Mouse (Mus musculus): ENCODE results near the gene Arid5b. TPM values are rescaled to one million over a fixed set of nuclear protein-coding genes. Genes with fewer than 3 reads are reported as not detected.

Gene Arid5b
- polyA plus RNA-seq, 1 experiment from 2014 or later: 19.0 TPM

DNA sequence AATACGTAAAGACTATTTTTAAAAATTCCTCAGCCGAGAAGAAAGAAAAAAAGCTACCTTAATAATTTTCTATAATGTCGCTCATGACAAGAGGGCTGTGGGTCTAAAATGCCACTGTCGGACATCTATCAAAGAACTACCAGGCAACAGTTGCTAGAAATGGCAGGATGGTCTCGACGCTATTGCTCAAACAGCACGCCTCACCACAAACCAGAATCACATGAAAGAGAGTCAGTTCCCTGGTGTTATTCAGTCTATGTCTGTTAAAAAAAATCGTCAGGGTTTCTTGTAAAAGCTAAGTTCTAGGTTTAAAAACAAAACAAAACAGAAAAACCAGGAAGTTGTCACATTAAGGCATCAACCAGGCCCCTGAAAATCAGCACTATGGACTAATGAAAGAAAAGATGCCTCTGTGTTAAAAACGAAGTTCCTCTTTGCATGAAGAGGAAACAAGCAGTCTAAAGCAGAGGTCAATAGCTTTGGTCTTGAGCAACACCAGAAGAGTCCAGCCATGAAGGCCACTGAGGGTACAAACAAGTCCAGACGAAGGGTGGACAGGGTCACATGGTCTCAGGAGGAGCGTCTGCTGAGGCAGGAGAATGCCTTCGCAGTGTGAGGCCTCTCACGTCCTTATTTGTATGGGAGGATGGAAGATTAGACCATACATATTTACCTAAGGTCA is 37.6 kb downstream of the Arid5b start:
- Histone ChIP-seq H3K4me3 (no peak overlapping the region), H3K27ac (no peak overlapping the region)
- no peak for ATAC-seq (replicated peaks)

GRCm38 (mm10) chr10:68240094-68240803 is 38.3 kb downstream of the Arid5b start:
- Histone ChIP-seq H3K9me3 (no peaks in the 10 kb centered on the region), H3K27ac (no peak overlapping the region), H3K27me3 (replicated peaks) (no peaks in the 10 kb centered on the region), H3K9ac (no peak overlapping the region), H3K4me3 (no peak overlapping the region), H3K4me2 (no peak overlapping the region), H3K4me1 (no peaks in the 10 kb centered on the region; the same call in 1 of the 2 replicates), H3K36me3 (replicated peaks) (no peaks in the 10 kb centered on the region; the same call in 1 of the 2 replicates)
- no peak for ATAC-seq (replicated peaks)
- WGBS: 81% methylated on average over 3 of the region's 3 CpGs

More for the DNA sequence above, 37.6 kb downstream of the Arid5b start:
- Histone ChIP-seq H3K4me2 (no peak overlapping the region), H3K4me1 (no peaks in the 10 kb centered on the region; the same call in 1 of the 2 replicates), H3K27me3 (replicated peaks) (no peaks in the 10 kb centered on the region), H3K36me3 (replicated peaks) (no peaks in the 10 kb centered on the region; the same call in 1 of the 2 replicates), H3K9ac (no peak overlapping the region), H3K9me3 (no peaks in the 10 kb centered on the region)
- WGBS: 92% methylated on average over 13 of the region's 13 CpGs

DNA sequence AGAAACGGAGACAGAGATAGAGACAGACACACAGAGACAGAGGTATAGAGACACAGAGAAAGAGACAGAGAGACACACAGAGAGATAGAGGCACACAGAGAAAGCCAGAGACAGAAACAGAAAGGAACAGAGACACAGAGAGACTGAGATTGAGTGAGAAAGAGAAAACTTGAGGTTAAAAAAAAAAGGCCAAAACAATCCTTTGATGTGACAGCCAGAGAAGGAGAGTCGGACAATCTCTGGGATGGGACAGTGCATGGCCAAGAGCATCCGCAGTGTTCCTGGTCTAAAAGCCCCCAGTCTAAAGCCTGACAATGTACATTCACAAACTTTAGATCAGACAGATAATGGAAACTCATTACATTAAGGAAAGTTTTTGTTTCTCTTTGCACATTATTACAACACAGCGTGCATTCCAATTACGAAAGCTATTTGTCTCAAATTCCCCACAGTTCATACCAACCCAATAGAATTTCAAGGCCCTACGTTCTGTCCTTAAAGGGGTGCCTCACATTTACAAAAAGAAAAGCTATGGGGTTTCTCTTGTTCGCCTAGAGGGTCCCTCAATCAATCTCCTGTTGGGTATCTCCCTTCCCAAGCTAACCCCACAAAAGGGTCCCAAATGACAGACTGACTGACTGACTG is 39.0 kb downstream of the Arid5b start:
- no peaks in the 10 kb centered on the region for H3K27me3 ChIP-seq (replicated peaks)
- no peaks in the 10 kb centered on the region; the same call in 1 of the 2 replicates for H3K36me3 ChIP-seq (replicated peaks)
- H3K4me3 ChIP-seq: no peak overlapping the region
- 70% methylated on average over 7 of the region's 7 CpGs for WGBS
- H3K9me3 ChIP-seq: no peaks in the 10 kb centered on the region
- no peak overlapping the region for H3K4me2 ChIP-seq
- no peak overlapping the region for H3K27ac ChIP-seq
- no peak overlapping the region for H3K9ac ChIP-seq
- ATAC-seq (replicated peaks): no peak
- H3K4me1 ChIP-seq: no peaks in the 10 kb centered on the region; the same call in 1 of the 2 replicates

DNA sequence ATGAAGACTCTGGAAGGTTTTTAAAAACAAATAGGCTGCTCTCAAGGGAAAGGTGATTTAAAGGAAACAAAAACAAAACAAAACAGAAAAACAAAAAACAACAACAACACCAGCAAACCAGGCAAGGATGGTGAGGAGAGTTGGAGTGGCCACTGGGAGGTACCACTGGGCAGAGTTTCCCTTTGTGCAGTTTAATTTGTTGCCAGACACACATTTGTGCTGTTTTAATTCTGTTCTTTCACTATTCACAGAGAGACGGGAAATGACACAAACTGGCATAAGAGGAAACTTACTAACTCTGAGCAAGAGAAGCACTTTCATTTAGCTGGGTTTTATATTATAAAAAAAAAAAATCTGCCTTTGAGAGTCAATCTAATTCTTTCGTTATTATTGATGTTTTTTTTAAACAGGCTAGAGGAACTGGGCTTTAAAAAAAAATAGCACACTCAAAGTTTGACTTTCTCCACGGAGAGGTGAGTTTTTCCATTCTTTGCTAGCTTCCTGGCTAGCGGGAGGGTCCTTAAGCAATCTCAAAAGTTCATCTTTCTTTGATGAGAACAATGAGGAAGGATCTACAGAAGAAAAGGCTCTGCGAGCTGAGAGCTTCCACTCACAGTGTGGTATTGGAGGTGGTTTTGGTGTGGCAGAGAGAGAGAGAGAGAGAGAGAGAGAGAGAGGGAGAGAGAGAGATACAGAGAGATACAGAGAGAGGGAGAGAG is 39.7 kb downstream of the Arid5b start:
- Histone ChIP-seq H3K9me3 (no peaks in the 10 kb centered on the region), H3K27me3 (replicated peaks) (no peaks in the 10 kb centered on the region), H3K4me1 (no peaks in the 10 kb centered on the region; the same call in 1 of the 2 replicates), H3K4me3 (no peak overlapping the region), H3K36me3 (replicated peaks) (no peaks in the 10 kb centered on the region; the same call in 1 of the 2 replicates), H3K9ac (no peak overlapping the region), H3K4me2 (no peak overlapping the region), H3K27ac (no peak overlapping the region)
- no peak for ATAC-seq (replicated peaks)
- 45% methylated on average over 5 of the region's 5 CpGs for WGBS

- Histone ChIP-seq H3K4me2 (no peak overlapping the region), H3K27ac (no peak overlapping the region), H3K9ac (no peak overlapping the region), H3K4me1 (no peaks in the 10 kb centered on the region; the same call in 1 of the 2 replicates), H3K4me3 (no peak overlapping the region), H3K9me3 (no peaks in the 10 kb centered on the region), H3K27me3 (replicated peaks) (no peaks in the 10 kb centered on the region), H3K36me3 (replicated peaks) (no peaks in the 10 kb centered on the region; the same call in 1 of the 2 replicates)
- WGBS: 39% methylated on average over 3 of the region's 3 CpGs
- ATAC-seq (replicated peaks): no peak
These were observed 40.4 kb downstream of the Arid5b start for GRCm38 (mm10) chr10:68238182-68238581.

DNA sequence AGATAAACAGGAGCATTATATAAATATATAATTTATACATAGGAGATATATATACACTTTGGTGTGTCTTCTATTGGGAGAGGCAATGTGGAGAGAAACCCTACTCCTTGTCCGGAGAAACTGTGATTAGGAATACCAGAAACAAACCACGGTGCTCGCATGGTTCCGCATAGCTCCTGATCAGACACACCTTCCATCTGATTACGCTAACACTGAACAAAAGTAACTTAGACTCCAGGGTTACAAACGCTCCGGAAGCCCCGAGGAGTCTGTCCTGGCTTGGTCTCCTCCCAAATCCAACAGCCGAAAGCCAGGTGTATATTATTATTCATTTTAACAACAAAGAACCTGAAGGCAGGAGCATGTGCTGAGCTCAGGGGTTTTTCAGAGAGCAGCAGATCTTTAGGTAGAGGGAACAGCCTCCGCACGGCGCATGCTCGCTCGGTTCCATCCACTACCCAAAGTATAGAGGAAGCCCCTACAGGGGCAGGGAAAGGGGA is 41.5 kb downstream of the Arid5b start:
- H3K27me3 ChIP-seq (replicated peaks): no peaks in the 10 kb centered on the region
- H3K27ac ChIP-seq: no peak overlapping the region
- no peaks in the 10 kb centered on the region; the same call in 1 of the 2 replicates for H3K4me1 ChIP-seq
- H3K9me3 ChIP-seq: no peaks in the 10 kb centered on the region
- ATAC-seq (replicated peaks): no peak
- no peaks in the 10 kb centered on the region for H3K36me3 ChIP-seq (replicated peaks)
- no peak overlapping the region for H3K4me3 ChIP-seq
- H3K4me2 ChIP-seq: no peak overlapping the region
- H3K9ac ChIP-seq: no peak overlapping the region
- WGBS: 88% methylated on average over 14 of the region's 14 CpGs

GRCm38 (mm10) chr10:68231385-68232182 is 47.0 kb downstream of the Arid5b start:
- ATAC-seq (replicated peaks): no peak
- no peaks in the 10 kb centered on the region for H3K36me3 ChIP-seq (replicated peaks)
- no peaks in the 10 kb centered on the region for H3K9me3 ChIP-seq
- no peaks in the 10 kb centered on the region for H3K27me3 ChIP-seq (replicated peaks)
- no peak overlapping the region for H3K27ac ChIP-seq
- no peaks in the 10 kb centered on the region for H3K4me1 ChIP-seq
- no peak overlapping the region for H3K9ac ChIP-seq
- 74% methylated on average over 18 of the region's 18 CpGs for WGBS
- H3K4me3 ChIP-seq: no peak overlapping the region
- H3K4me2 ChIP-seq: no peak overlapping the region

DNA sequence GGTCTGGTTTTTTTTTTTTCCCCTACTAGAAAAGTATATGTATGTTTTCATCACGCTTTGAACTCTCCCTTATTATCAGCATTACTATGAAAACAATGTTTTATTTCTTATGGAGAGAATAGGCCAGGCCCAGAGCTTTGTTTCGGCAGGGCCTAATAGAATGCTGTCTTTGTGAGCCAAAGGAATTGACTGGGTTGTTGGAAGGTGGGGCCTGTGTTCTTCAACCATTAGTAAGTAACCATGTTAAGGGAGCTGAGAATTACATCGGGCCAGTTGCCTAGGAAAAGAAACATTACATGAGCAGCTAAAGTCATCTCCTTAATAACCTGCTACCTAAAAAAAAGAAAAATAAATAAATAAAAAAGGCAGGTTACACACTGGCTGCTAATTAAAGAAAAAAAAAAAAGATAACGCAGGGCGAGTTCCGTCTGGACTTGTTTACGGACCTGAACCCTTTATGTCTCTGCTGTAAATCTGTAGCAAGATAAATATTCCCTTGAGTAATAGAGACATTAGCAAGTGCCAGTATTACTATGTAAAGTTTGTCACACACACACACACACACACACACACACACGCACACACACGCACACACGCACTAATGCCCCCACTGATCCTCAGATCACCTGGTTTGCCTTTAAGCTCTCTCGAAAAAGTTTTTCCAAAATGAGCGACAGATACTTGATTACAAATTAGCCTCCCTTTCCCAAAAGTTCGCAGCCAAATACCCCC is 47.7 kb downstream of the Arid5b start:
- Histone ChIP-seq H3K4me2 (no peak overlapping the region), H3K4me3 (no peak overlapping the region), H3K27me3 (replicated peaks) (no peaks in the 10 kb centered on the region), H3K9me3 (no peaks in the 10 kb centered on the region), H3K36me3 (replicated peaks) (no peaks in the 10 kb centered on the region), H3K9ac (no peak overlapping the region), H3K27ac (no peak overlapping the region), H3K4me1 (no peaks in the 10 kb centered on the region)
- 79% methylated on average over 13 of the region's 13 CpGs for WGBS
- ATAC-seq (replicated peaks): no peak

GRCm38 (mm10) chr10:68229640-68230565 is 48.6 kb downstream of the Arid5b start:
- H3K4me3 ChIP-seq: no peak overlapping the region
- no peaks in the 10 kb centered on the region for H3K36me3 ChIP-seq (replicated peaks)
- H3K27ac ChIP-seq: no peak overlapping the region
- no peaks in the 10 kb centered on the region for H3K4me1 ChIP-seq
- H3K4me2 ChIP-seq: no peak overlapping the region
- ATAC-seq (replicated peaks): no peak
- H3K27me3 ChIP-seq (replicated peaks): no peaks in the 10 kb centered on the region
- no peaks in the 10 kb centered on the region for H3K9me3 ChIP-seq
- no peak overlapping the region for H3K9ac ChIP-seq
- 79% methylated on average over 22 of the region's 22 CpGs for WGBS

GRCm38 (mm10) chr10:68222676-68223075 is 55.9 kb downstream of the Arid5b start:
- Histone ChIP-seq H3K4me3 (no peak overlapping the region), H3K4me1 (no peaks in the 10 kb centered on the region), H3K9ac (no peak overlapping the region), H3K4me2 (no peak overlapping the region), H3K36me3 (replicated peaks) (no peaks in the 10 kb centered on the region; the same call in 1 of the 2 replicates), H3K27ac (no peak overlapping the region), H3K27me3 (replicated peaks) (no peaks in the 10 kb centered on the region), H3K9me3 (no peaks in the 10 kb centered on the region)
- ATAC-seq (replicated peaks): no peak
- 79% methylated on average over 2 of the region's 2 CpGs for WGBS

Measured in midbrain, embryonic 15.5 days (tissue).